Mouse (Mus musculus): ENCODE results near the gene Dvl2.
"Not testable (repeated sequence)": the region's sequence is repeated elsewhere in the genome, so short reads cannot be mapped to it uniquely, and the experiment has no call there.

DNA sequence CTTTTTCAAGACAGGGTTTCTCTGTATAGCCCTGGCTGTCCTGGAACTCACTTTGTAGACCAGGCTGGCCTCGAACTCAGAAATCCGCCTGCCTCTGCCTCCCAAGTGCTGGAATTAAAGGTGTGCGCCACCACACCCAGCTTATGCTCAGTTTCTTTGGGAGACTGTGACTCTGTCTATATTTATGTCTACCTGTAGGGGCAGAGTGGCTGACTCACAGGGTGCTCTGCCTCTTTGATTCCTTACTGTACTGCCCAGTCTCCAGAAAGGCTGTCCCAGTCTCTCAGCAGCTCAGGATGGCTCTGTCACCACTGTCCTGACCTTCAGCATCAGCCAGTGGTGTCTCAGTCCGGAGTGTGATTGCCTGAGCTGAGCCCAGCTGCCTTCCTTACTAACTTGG, 44.8 kb upstream of the Dvl2 start:
- TF ChIP-seq EP300 (IDR thresholded peaks at IDR 0.05; ENCODE audit: insufficient read depth, low read depth, low read length); POLR2A (IDR thresholded peaks at IDR 0.05; ENCODE audit: insufficient read depth, low read length): not testable (repeated sequence)
